Mouse (Mus musculus) layer of hippocampus, postnatal 25 days (tissue): Measurements from ENCODE around the gene Rbms3. TPM values are rescaled to one million over a fixed set of nuclear protein-coding genes. Genes with fewer than 3 reads are reported as not detected.

Source experiments
- DNase-seq, 2 experiments: peaks; one replicate each; pipeline ENCODE4 v3.0.0; 2022; ENCODE audit warnings: mixed read lengths in 2 of 2, low spot score in 1 of 2; ENCODE audit errors: extremely low spot score in 1 of 2
- total RNA-seq, 2 experiments: library from RNA; stranded (reverse); gene quantifications; 2 replicates each; pipeline ENCODE4 v1.2.3; 2021

The Rbms3 gene
- total RNA-seq, 2 experiments from 2014 or later, result 15.1 to 15.7 TPM

- no peak for DNase-seq
These were observed 928.1 kb downstream of the Rbms3 start for GRCm38 (mm10) chr9:116701511-116702179.

GRCm38 (mm10) chr9:116688615-116689014 lies 941.1 kb downstream of the Rbms3 start:
- DNase-seq, result no peak

- DNase-seq, result no peak
These were observed 952.6 kb downstream of the Rbms3 start for GRCm38 (mm10) chr9:116677142-116677541.

GRCm38 (mm10) chr9:116676445-116676844 lies 953.3 kb downstream of the Rbms3 start:
- peak in 1 of 2 experiments; percentile 6 for DNase-seq

GRCm38 (mm10) chr9:116674191-116674590 lies 955.5 kb downstream of the Rbms3 start:
- no peak for DNase-seq

GRCm38 (mm10) chr9:116661026-116661425 lies 968.7 kb downstream of the Rbms3 start:
- no peak for DNase-seq

- no peak for DNase-seq
These were observed 969.8 kb downstream of the Rbms3 start for GRCm38 (mm10) chr9:116659936-116660335.

GRCm38 (mm10) chr9:116657141-116657540 lies 972.6 kb downstream of the Rbms3 start:
- no peak for DNase-seq

GRCm38 (mm10) chr9:116651414-116651813 lies 978.3 kb downstream of the Rbms3 start:
- no peak for DNase-seq

GRCm38 (mm10) chr9:116649955-116650354 lies 979.8 kb downstream of the Rbms3 start:
- no peak for DNase-seq

GRCm38 (mm10) chr9:116649086-116649792 lies 980.5 kb downstream of the Rbms3 start:
- no peak for DNase-seq

GRCm38 (mm10) chr9:116644616-116645015 lies 985.1 kb downstream of the Rbms3 start:
- DNase-seq, result no peak

GRCm38 (mm10) chr9:116640302-116640679 lies 989.4 kb downstream of the Rbms3 start:
- no peak for DNase-seq

GRCm38 (mm10) chr9:116639597-116640301 lies 990.0 kb downstream of the Rbms3 start:
- DNase-seq, result no peak

GRCm38 (mm10) chr9:116633786-116634185 lies 995.9 kb downstream of the Rbms3 start:
- no peak for DNase-seq

- no peak for DNase-seq
These were observed 996.6 kb downstream of the Rbms3 start for GRCm38 (mm10) chr9:116633075-116633474.

GRCm38 (mm10) chr9:116631816-116632215 lies 997.9 kb downstream of the Rbms3 start:
- DNase-seq, result no peak

- DNase-seq, result no peak
These were observed 998.9 kb downstream of the Rbms3 start for GRCm38 (mm10) chr9:116630805-116631204.

- no peak for DNase-seq
These were observed 1009.3 kb downstream of the Rbms3 start for GRCm38 (mm10) chr9:116620434-116620833.

- DNase-seq, result no peak
These were observed 1010.8 kb downstream of the Rbms3 start for GRCm38 (mm10) chr9:116618886-116619285.

GRCm38 (mm10) chr9:116613276-116613675 lies 1016.4 kb downstream of the Rbms3 start:
- no peak for DNase-seq
